Mouse (Mus musculus) intestine, postnatal 0 days (tissue): Measurements from ENCODE around the gene Git2. TPM values are rescaled to one million over a fixed set of nuclear protein-coding genes. Genes with fewer than 3 reads are reported as not detected.

Source experiments
- ATAC-seq: fragments of 200-750 bp; cut with Nextera tagmentation; 2 replicates; pipeline ENCODE4 v1.8.0; 2017; ENCODE audit warnings: mild to moderate bottlenecking, moderate TSS enrichment, moderate library complexity
- H3K27ac ChIP-seq: fragments of 300-500 bp; sonication (generic); 2 replicates; pipeline ENCODE4 v1.5.1; 2014; ENCODE audit warnings: mild to moderate bottlenecking, low read depth, low read length, moderate library complexity
- H3K27me3 ChIP-seq: fragments of 300-500 bp; sonication (generic); replicated peaks from 2 replicates; pipeline ENCODE4 v1.6.1; 2014; ENCODE audit warnings: low read length, mixed read lengths; ENCODE audit not compliant: control insufficient read depth, insufficient read depth
- H3K36me3 ChIP-seq: fragments of 300-500 bp; sonication (generic); 2 replicates; pipeline ENCODE4 v1.6.1; 2014; ENCODE audit warnings: mild to moderate bottlenecking, moderate library complexity; ENCODE audit not compliant: control insufficient read depth, insufficient read depth
- H3K4me1 ChIP-seq: fragments of 300-500 bp; sonication (generic); replicated peaks from 2 replicates; pipeline ENCODE4 v1.6.1; 2014; ENCODE audit warnings: antibody characterized with exemption, low read length, mixed read lengths; ENCODE audit not compliant: control insufficient read depth, insufficient read depth
- H3K4me2 ChIP-seq: fragments of 300-500 bp; sonication (generic); replicated peaks from 2 replicates; pipeline ENCODE4 v1.6.1; 2014; ENCODE audit warnings: low read depth, mild to moderate bottlenecking, moderate library complexity
- H3K4me3 ChIP-seq: fragments of 300-500 bp; sonication (generic); 2 replicates; pipeline ENCODE4 v1.5.1; 2014; ENCODE audit warnings: low read depth, low read length
- H3K9ac ChIP-seq: fragments of 300-500 bp; sonication (generic); 2 replicates; pipeline ENCODE4 v1.6.1; 2014; ENCODE audit warnings: mild to moderate bottlenecking, low read depth, low read length
- H3K9me3 ChIP-seq: fragments of 300-500 bp; sonication (generic); 2 replicates; pipeline ENCODE4 v1.6.1; 2016; ENCODE audit warnings: mixed run types; ENCODE audit not compliant: control insufficient read depth
- CTCF ChIP-seq: sonication (generic); IDR thresholded peaks from 2 replicates; pipeline ENCODE4 v1.5.1; 2016; ENCODE audit warnings: low read depth, mild to moderate bottlenecking, control low read depth, antibody characterized with exemption, moderate library complexity
- WGBS: fragments of 180-500 bp; shearing (Covaris S2); extraction: QIAGEN DNeasy Blood & Tissue Kit; methylation state at CpG from one replicate; pipeline ENCODE4 v1.1.7; 2014; 5-methylcytosine and 5-hydroxymethylcytosine counted together
- polyA plus RNA-seq: library from polyadenylated mRNA; unstranded; fragments of >200 nt; fragmentation: Nextera tagmentation; extraction: Ambion mirVana; gene quantifications from 2 replicates; pipeline ENCODE4 v1.2.1, GENCODE M21; 2015

Gene Git2
- polyA plus RNA-seq, 1 experiment from 2014 or later, result 13.8 TPM

DNA sequence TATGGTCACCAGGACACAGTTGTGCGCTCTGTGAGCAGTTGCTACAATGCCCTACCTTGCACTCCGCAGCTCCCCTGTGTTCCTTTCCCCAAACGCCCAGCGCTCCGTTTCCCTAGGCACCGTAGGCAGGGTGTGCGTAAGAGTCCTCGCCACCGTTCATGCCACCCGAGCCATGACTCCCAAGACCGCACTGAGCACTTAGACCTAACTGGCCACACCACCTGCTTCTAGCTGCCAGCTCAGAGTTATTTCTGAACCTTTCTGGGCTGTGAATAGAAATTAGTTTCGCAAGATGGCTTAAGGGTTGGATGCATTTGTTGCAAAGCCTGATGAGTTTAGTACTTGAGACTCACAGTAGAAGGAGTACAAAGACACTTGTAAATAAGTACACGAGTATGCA, 52.5 kb downstream of the Git2 start:
- H3K4me1 ChIP-seq, result peaks cover 5% of the 10 kb centered on the region; the same call in 1 of the 2 replicates
- no peak for TF ChIP-seq CTCF
- ATAC-seq, result no peak

GRCm38 (mm10) chr5:114721969-114722368, 53.3 kb downstream of the Git2 start:
- no peak overlapping the region for H3K27ac ChIP-seq
- ATAC-seq, result no peak

More for the DNA sequence above, 52.5 kb downstream of the Git2 start:
- Histone ChIP-seq H3K27ac (no peak overlapping the region), H3K4me3 (no peak overlapping the region), H3K9me3 (no peaks in the 10 kb centered on the region), H3K9ac (no peak overlapping the region), H3K36me3 (peaks cover 51% of the 10 kb centered on the region), H3K27me3 (no peaks in the 10 kb centered on the region), H3K4me2 (no peak overlapping the region)
- 92% methylated on average over 13 of the region's 13 CpGs for WGBS

DNA sequence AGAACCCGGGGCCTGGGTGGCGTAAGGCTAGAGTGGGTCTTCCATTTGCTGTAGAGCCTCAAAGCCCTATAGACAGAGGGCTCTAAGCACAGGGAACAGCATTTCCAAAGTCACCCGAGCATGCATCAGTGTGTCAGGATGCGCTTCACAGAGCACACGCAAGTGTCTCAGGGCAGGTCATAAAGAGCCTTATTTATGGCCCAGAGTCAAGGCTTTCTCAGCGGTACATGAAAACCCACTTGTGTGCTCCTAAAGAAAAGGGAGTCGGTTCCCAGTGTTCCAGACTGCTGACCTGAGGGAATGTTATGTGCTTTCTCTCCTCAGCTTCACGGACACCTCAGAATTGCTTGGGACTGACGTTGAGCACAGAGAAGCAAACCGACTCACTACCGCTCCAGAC, 54.5 kb downstream of the Git2 start:
- no peak for TF ChIP-seq CTCF
- 88% methylated on average over 11 of the region's 11 CpGs for WGBS

More at GRCm38 (mm10) chr5:114721969-114722368, 53.3 kb downstream of the Git2 start:
- no peaks in the 10 kb centered on the region for H3K27me3 ChIP-seq
- H3K4me1 ChIP-seq, result peaks cover 5% of the 10 kb centered on the region; the same call in 1 of the 2 replicates
- no peak overlapping the region for H3K9ac ChIP-seq
- no peak for TF ChIP-seq CTCF
- H3K4me2 ChIP-seq, result no peak overlapping the region
- no peak overlapping the region for H3K4me3 ChIP-seq
- no peaks in the 10 kb centered on the region for H3K9me3 ChIP-seq
- WGBS, result 92% methylated on average over 10 of the region's 10 CpGs
- H3K36me3 ChIP-seq, result peaks cover 52% of the 10 kb centered on the region

DNA sequence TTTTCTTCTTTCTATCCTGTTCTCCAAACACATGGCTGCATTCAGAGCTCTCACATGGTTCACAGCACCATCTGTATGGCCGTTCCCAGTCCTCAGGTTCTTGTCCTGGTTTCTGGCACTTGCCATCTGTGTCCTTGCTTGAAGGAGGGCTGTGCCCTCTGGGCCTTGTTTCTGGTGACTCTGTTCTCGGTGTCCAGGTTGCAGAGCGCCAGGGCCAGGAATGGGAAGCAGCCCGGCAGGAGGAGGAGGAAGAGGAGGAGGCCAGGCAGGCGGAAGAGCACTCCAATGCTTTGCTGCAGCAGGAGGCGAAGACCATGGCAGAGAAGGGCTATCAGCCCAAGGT, 55.4 kb downstream of the Git2 start:
- 90% methylated on average over 6 of the region's 6 CpGs for WGBS
- H3K4me2 ChIP-seq, result no peak overlapping the region
- no peaks in the 10 kb centered on the region for H3K9me3 ChIP-seq
- no peak for TF ChIP-seq CTCF
- H3K27me3 ChIP-seq, result no peaks in the 10 kb centered on the region
- peaks cover 5% of the 10 kb centered on the region; the same call in 1 of the 2 replicates for H3K4me1 ChIP-seq
- peaks cover 63% of the 10 kb centered on the region for H3K36me3 ChIP-seq
- no peak for ATAC-seq
- H3K9ac ChIP-seq, result no peak overlapping the region
- H3K4me3 ChIP-seq, result no peak overlapping the region
- H3K27ac ChIP-seq, result no peak overlapping the region; the same call in 1 of the 2 replicates

More for the DNA sequence above, 54.5 kb downstream of the Git2 start:
- no peak overlapping the region for H3K4me3 ChIP-seq
- no peak overlapping the region for H3K27ac ChIP-seq
- peaks cover 55% of the 10 kb centered on the region for H3K36me3 ChIP-seq
- no peak for ATAC-seq
- H3K4me2 ChIP-seq, result no peak overlapping the region
- H3K9ac ChIP-seq, result no peak overlapping the region
- H3K9me3 ChIP-seq, result no peaks in the 10 kb centered on the region
- H3K4me1 ChIP-seq, result peaks cover 5% of the 10 kb centered on the region; the same call in 1 of the 2 replicates
- H3K27me3 ChIP-seq, result no peaks in the 10 kb centered on the region

- H3K36me3 ChIP-seq, result peaks cover 69% of the 10 kb centered on the region
Observed at GRCm38 (mm10) chr5:114719003-114719927, 56.1 kb downstream of the Git2 start.

GRCm38 (mm10) chr5:114718483-114718882, 56.8 kb downstream of the Git2 start:
- H3K4me3 ChIP-seq, result no peak overlapping the region
- no peak overlapping the region; the same call in 1 of the 2 replicates for H3K4me2 ChIP-seq
- peak overlapping the region; percentile 57; the same call in 1 of the 2 replicates for H3K27ac ChIP-seq
- no peaks in the 10 kb centered on the region for H3K9me3 ChIP-seq
- peaks cover 77% of the 10 kb centered on the region for H3K36me3 ChIP-seq
- ATAC-seq, result no peak
- H3K4me1 ChIP-seq, result peaks cover 5% of the 10 kb centered on the region; the same call in 1 of the 2 replicates
- H3K9ac ChIP-seq, result no peak overlapping the region
- WGBS, result 82% methylated on average over 13 of the region's 13 CpGs
- H3K27me3 ChIP-seq, result no peaks in the 10 kb centered on the region
- no peak for TF ChIP-seq CTCF

More at GRCm38 (mm10) chr5:114719003-114719927, 56.1 kb downstream of the Git2 start:
- no peaks in the 10 kb centered on the region for H3K9me3 ChIP-seq
- peaks cover 5% of the 10 kb centered on the region; the same call in 1 of the 2 replicates for H3K4me1 ChIP-seq
- H3K27ac ChIP-seq, result peak overlapping the region; percentile 57
- H3K4me3 ChIP-seq, result no peak overlapping the region
- H3K27me3 ChIP-seq, result no peaks in the 10 kb centered on the region
- no peak overlapping the region; the same call in 1 of the 2 replicates for H3K9ac ChIP-seq
- no peak overlapping the region; the same call in 1 of the 2 replicates for H3K4me2 ChIP-seq
- peak; percentile 95 for ATAC-seq
- WGBS, result 59% methylated on average over 20 of the region's 20 CpGs
- TF ChIP-seq CTCF, result no peak
